In genomic region chr3:135417799-135418198, GRCm38 (mm10) we compare ENCODE assay signal across 20 mouse cellular contexts. TPM values are rescaled to one million over a fixed set of nuclear protein-coding genes. Genes with fewer than 3 reads are reported as not detected.
DNase-seq lines count a peak whose midpoint lies in the region; ATAC-seq lines count a peak whose summit lies in the region.
"Had no signal": no experiment of that assay in that cellular context is flagged by ENCODE, and none has a peak within 500 bp of the region (broad histone marks: within the 10 kb centered on the region; RNA-seq: fewer than 3 reads in every experiment).

No protein-coding gene starts in this region.

- no peaks in the 10 kb centered on the region for H3K36me3 ChIP-seq in heart, embryonic 16.5 days (ENCODE audit: control insufficient read depth, insufficient read depth)
- H3K36me3 ChIP-seq: forebrain, embryonic 15.5 days; heart, embryonic 13.5 days had no signal

- no peak overlapping the region for H3K4me3 ChIP-seq in heart, embryonic 16.5 days (ENCODE audit: low read length)
- H3K4me3 ChIP-seq: embryonic facial prominence, embryonic 10.5 days; forebrain, embryonic 15.5 days; heart, embryonic 13.5 days; hindbrain, embryonic 10.5 days; neural tube, embryonic 12.5 days had no signal

- H3K4me1 ChIP-seq in heart, embryonic 16.5 days (ENCODE audit: control insufficient read depth, insufficient read depth, low read length) = peaks cover 15% of the 10 kb centered on the region

- H3K9me3 ChIP-seq in heart, embryonic 16.5 days (replicated peaks; ENCODE audit: control insufficient read depth, low read length) = no peaks in the 10 kb centered on the region
- H3K9me3 ChIP-seq: embryonic facial prominence, embryonic 10.5 days; forebrain, embryonic 15.5 days; heart, embryonic 13.5 days; hindbrain, embryonic 10.5 days; neural tube, embryonic 12.5 days had no signal

- DNase-seq in heart, adult 18-20 months = no peak
- DNase-seq in thymus, postnatal 25 days = peak; percentile 56
- no peak for DNase-seq in natural killer cell, adult 2 months (ENCODE audit: low spot score in 2 of 2)
- no peak for DNase-seq in gastrocnemius, adult 8-10 months (ENCODE audit: low spot score in 2 of 2)
- DNase-seq: adrenal gland, adult 8-10 months; cerebellum, adult 11 months; cerebellum, postnatal 25 days; gastrocnemius, postnatal 25 days; layer of hippocampus, postnatal 36 days; lung, adult 2 months; right cerebral cortex, postnatal 25 days had no signal

- 58% methylated on average over 3 of the region's 3 CpGs for WGBS in heart, embryonic 16.5 days

- H3K4me2 ChIP-seq in heart, embryonic 16.5 days (ENCODE audit: low read depth, low read length) = no peak overlapping the region
- H3K4me2 ChIP-seq: forebrain, embryonic 15.5 days; heart, embryonic 13.5 days; neural tube, embryonic 12.5 days had no signal

- H3K27ac ChIP-seq in heart, embryonic 16.5 days (ENCODE audit: low read length) = no peak overlapping the region
- H3K27ac ChIP-seq: embryonic facial prominence, embryonic 10.5 days; forebrain, embryonic 15.5 days; heart, embryonic 13.5 days; hindbrain, embryonic 10.5 days; neural tube, embryonic 12.5 days had no signal

- 0 out of 2 replicates have a peak, but pooled peaks have one; percentile 20 for ATAC-seq in heart, embryonic 16.5 days (replicated peaks; ENCODE audit: extremely low read depth, insufficient read depth, low FRiP score)
- peak; percentile 52; the same call in 1 of the 2 replicates for ATAC-seq in common myeloid progenitor, adult 5-6 weeks (replicated peaks; ENCODE audit: low read depth, poor library complexity, severe bottlenecking)
- ATAC-seq in megakaryocyte progenitor cell, adult 5-6 weeks (replicated peaks; ENCODE audit: poor library complexity) = peak; percentile 30; the same call in 1 of the 2 replicates
- ATAC-seq in megakaryocyte-erythroid progenitor cell, adult 5-6 weeks (replicated peaks; ENCODE audit: low FRiP score, low TSS enrichment, poor library complexity, severe bottlenecking) = no peak
- ATAC-seq: forebrain, embryonic 15.5 days had no signal

- H3K27me3 ChIP-seq in heart, embryonic 16.5 days (ENCODE audit: control insufficient read depth, insufficient read depth, low read length) = no peaks in the 10 kb centered on the region
- H3K27me3 ChIP-seq: forebrain, embryonic 15.5 days; heart, embryonic 13.5 days; neural tube, embryonic 12.5 days had no signal

- no peak overlapping the region for H3K9ac ChIP-seq in heart, embryonic 16.5 days (ENCODE audit: low read length)
- H3K9ac ChIP-seq: forebrain, embryonic 15.5 days; heart, embryonic 13.5 days; neural tube, embryonic 12.5 days had no signal

RNA-seq across cellular contexts. Expression of gene Cisd2, which starts 5.9 kb away (rescaled TPM):
- polyA plus RNA-seq in heart, embryonic 16.5 days (2015; fragmentation: Nextera tagmentation; extraction: Ambion mirVana) = 51.8 and 52.0 TPM in 2 replicates
- total RNA-seq in heart, adult 18-20 months (2021) = 10 to 100 TPM; 44.1 to 49.3 TPM
- total RNA-seq in common myeloid progenitor, adult 5-6 weeks (2017) = 37.4 and 56.9 TPM in 2 replicates
- total RNA-seq in megakaryocyte progenitor cell, adult 5-6 weeks (2015) = 51.1 and 55.0 TPM in 2 replicates
- 34.8 and 39.4 TPM in 2 replicates for total RNA-seq in megakaryocyte progenitor cell, adult 5-6 weeks (2017)
- 10 to 100 TPM; 29.1 to 33.4 (median 31.5) TPM for total RNA-seq in gastrocnemius, adult 8-10 months (2022)
- 45.4 and 46.4 TPM in 2 replicates for total RNA-seq in megakaryocyte-erythroid progenitor cell, adult 5-6 weeks (2014; fragmentation: Nextera tagmentation)
- total RNA-seq in megakaryocyte-erythroid progenitor cell, adult 5-6 weeks (2017) = 41.5 and 44.2 TPM in 2 replicates

RNA-seq across cellular contexts. Expression of gene Ube2d3, which starts 20.1 kb away (rescaled TPM):
- 424 and 489 TPM in 2 replicates for polyA plus RNA-seq in heart, embryonic 16.5 days (2015; fragmentation: Nextera tagmentation; extraction: Ambion mirVana)
- total RNA-seq in heart, adult 18-20 months (2021) = 100 to 1,000 TPM; 365 to 406 TPM
- 485 and 753 TPM in 2 replicates for total RNA-seq in common myeloid progenitor, adult 5-6 weeks (2017)
- total RNA-seq in megakaryocyte progenitor cell, adult 5-6 weeks (2015) = 570 and 584 TPM in 2 replicates
- total RNA-seq in megakaryocyte progenitor cell, adult 5-6 weeks (2017) = 744 and 755 TPM in 2 replicates
- total RNA-seq in gastrocnemius, adult 8-10 months (2022) = 100 to 1,000 TPM; 303 to 346 (median 323) TPM
- 296 and 439 TPM in 2 replicates for total RNA-seq in megakaryocyte-erythroid progenitor cell, adult 5-6 weeks (2014; fragmentation: Nextera tagmentation)
- 697 and 1,018 TPM in 2 replicates for total RNA-seq in megakaryocyte-erythroid progenitor cell, adult 5-6 weeks (2017)
